Mouse (Mus musculus) kidney, postnatal 0 days (tissue): ENCODE measurements around the gene H2-Ab1. TPM values are rescaled to one million over a fixed set of nuclear protein-coding genes. Genes with fewer than 3 reads are reported as not detected.

ENCODE experiments used
- ATAC-seq: fragments of 200-750 bp; cut with Nextera tagmentation; replicated peaks from 2 replicates; pipeline ENCODE4 v1.8.0; 2017; ENCODE audit warnings: low read depth, moderate number of reproducible peaks, moderate TSS enrichment, moderate library complexity; ENCODE audit not compliant: low FRiP score
- DNase-seq: peaks from one replicate; pipeline ENCODE4 v3.0.0-alpha.2; 2016; ENCODE audit warnings: low spot score
- H3K27ac ChIP-seq: fragments of 300-500 bp; sonication (generic); 2 replicates; pipeline ENCODE4 v1.5.1; 2014; ENCODE audit warnings: mild to moderate bottlenecking
- H3K27me3 ChIP-seq: fragments of 300-500 bp; sonication (generic); 2 replicates; pipeline ENCODE4 v1.6.1; 2014; ENCODE audit warnings: low read length, mixed read lengths; ENCODE audit not compliant: insufficient read depth
- H3K36me3 ChIP-seq: fragments of 300-500 bp; sonication (generic); 2 replicates; pipeline ENCODE4 v1.6.1; 2014; ENCODE audit warnings: low read length, mixed read lengths; ENCODE audit not compliant: insufficient read depth
- H3K4me1 ChIP-seq: fragments of 300-500 bp; sonication (generic); replicated peaks from 2 replicates; pipeline ENCODE4 v1.6.1; 2014; ENCODE audit warnings: antibody characterized with exemption, low read length, mixed read lengths; ENCODE audit not compliant: insufficient read depth
- H3K4me2 ChIP-seq: fragments of 300-500 bp; sonication (generic); 2 replicates; pipeline ENCODE4 v1.6.1; 2014; ENCODE audit warnings: mild to moderate bottlenecking, low read length, moderate library complexity, mixed read lengths
- H3K4me3 ChIP-seq: fragments of 300-500 bp; sonication (generic); replicated peaks from 2 replicates; pipeline ENCODE4 v1.5.1; 2014; ENCODE audit warnings: low read depth, low read length
- H3K9ac ChIP-seq: fragments of 300-500 bp; sonication (generic); 2 replicates; pipeline ENCODE4 v1.6.1; 2014; ENCODE audit warnings: low read depth, low read length
- H3K9me3 ChIP-seq: fragments of 300-500 bp; sonication (generic); replicated peaks from 2 replicates; pipeline ENCODE4 v1.6.1; 2016; ENCODE audit warnings: low read length, inconsistent platforms, mixed read lengths
- CTCF ChIP-seq: IDR thresholded peaks from 2 replicates; pipeline ENCODE4 v1.5.1; 2016; ENCODE audit warnings: antibody characterized with exemption, low read depth, mild to moderate bottlenecking, moderate library complexity
- WGBS: fragments of 180-500 bp; shearing (Covaris S2); extraction: QIAGEN DNeasy Blood & Tissue Kit; methylation state at CpG from one replicate; pipeline ENCODE4 v1.1.7; 2014; 5-methylcytosine and 5-hydroxymethylcytosine counted together
- polyA plus RNA-seq: library from polyadenylated mRNA; unstranded; fragments of >200 nt; fragmentation: Nextera tagmentation; extraction: Ambion mirVana; gene quantifications from 2 replicates; pipeline ENCODE4 v1.2.1, GENCODE M21; 2015

H2-Ab1 gene
- polyA plus RNA-seq, 1 experiment from 2014 or later, result 49.7 TPM

GRCm38 (mm10) chr17:34301670-34302190 lies 44.2 kb downstream of the H2-Ab1 start:
- H3K4me3 ChIP-seq, result no peak overlapping the region
- H3K4me1 ChIP-seq, result no peaks in the 10 kb centered on the region
- no peak for TF ChIP-seq CTCF
- H3K9ac ChIP-seq, result no peak overlapping the region
- 85% methylated on average over 4 of the region's 4 CpGs for WGBS
- ATAC-seq, result no peak
- no peak for DNase-seq
- H3K36me3 ChIP-seq, result no peaks in the 10 kb centered on the region
- no peak overlapping the region for H3K4me2 ChIP-seq
- H3K9me3 ChIP-seq, result no peaks in the 10 kb centered on the region
- H3K27me3 ChIP-seq, result no peaks in the 10 kb centered on the region
- H3K27ac ChIP-seq, result no peak overlapping the region

- H3K9ac ChIP-seq, result no peak overlapping the region
- H3K9me3 ChIP-seq, result no peaks in the 10 kb centered on the region
- no peak for DNase-seq
- no peak for TF ChIP-seq CTCF
- H3K27me3 ChIP-seq, result no peaks in the 10 kb centered on the region
- no peaks in the 10 kb centered on the region for H3K4me1 ChIP-seq
- H3K4me3 ChIP-seq, result no peak overlapping the region
- 90% methylated on average over 2 of the region's 2 CpGs for WGBS
- no peak for ATAC-seq
- no peak overlapping the region for H3K4me2 ChIP-seq
- no peaks in the 10 kb centered on the region for H3K36me3 ChIP-seq
- no peak overlapping the region for H3K27ac ChIP-seq
Observed at GRCm38 (mm10) chr17:34303789-34304188, 46.3 kb downstream of the H2-Ab1 start.

- Histone ChIP-seq H3K36me3 (no peaks in the 10 kb centered on the region), H3K4me3 (no peak overlapping the region), H3K4me1 (no peaks in the 10 kb centered on the region), H3K4me2 (no peak overlapping the region), H3K9me3 (no peaks in the 10 kb centered on the region), H3K27ac (no peak overlapping the region), H3K9ac (no peak overlapping the region), H3K27me3 (no peaks in the 10 kb centered on the region)
- WGBS, result 6% methylated on average over 4 of the region's 4 CpGs
- TF ChIP-seq CTCF, result no peak
- ATAC-seq, result peak; percentile 77
- peak; percentile 91 for DNase-seq
Observed at GRCm38 (mm10) chr17:34304751-34305150, 47.3 kb downstream of the H2-Ab1 start.

GRCm38 (mm10) chr17:34305380-34306030 lies 48.0 kb downstream of the H2-Ab1 start, which contains the start of gene H2-Eb1:
TSS of gene H2-Eb1 (plus strand) at chr17:34305867.
- H3K9me3 ChIP-seq, result no peaks in the 10 kb centered on the region
- H3K4me3 ChIP-seq, result no peak within 1 kb of the TSS
- peak; percentile 79 for ATAC-seq

GRCm38 (mm10) chr17:34306407-34306806 lies 48.9 kb downstream of the H2-Ab1 start:
- Histone ChIP-seq H3K4me1 (no peaks in the 10 kb centered on the region), H3K36me3 (no peaks in the 10 kb centered on the region), H3K4me3 (no peak overlapping the region), H3K27ac (no peak overlapping the region), H3K27me3 (no peaks in the 10 kb centered on the region), H3K9ac (no peak overlapping the region), H3K9me3 (no peaks in the 10 kb centered on the region), H3K4me2 (no peak overlapping the region)
- ATAC-seq (no peak), DNase-seq (no peak)
- no peak for TF ChIP-seq CTCF
- 87% methylated on average over 2 of the region's 2 CpGs for WGBS

More at GRCm38 (mm10) chr17:34305380-34306030, 48.0 kb downstream of the H2-Ab1 start, which contains the start of gene H2-Eb1:
- Histone ChIP-seq H3K9ac (no peak within 1 kb of the TSS), H3K4me2 (no peak within 1 kb of the TSS), H3K4me1 (no peaks in the 10 kb centered on the region), H3K36me3 (no peaks in the 10 kb centered on the region), H3K27me3 (no peaks in the 10 kb centered on the region), H3K27ac (no peak within 1 kb of the TSS)
- TF ChIP-seq CTCF, result no peak
- DNase-seq, result peak; percentile 96

GRCm38 (mm10) chr17:34307216-34307615 lies 49.7 kb downstream of the H2-Ab1 start:
- H3K27ac ChIP-seq, result no peak overlapping the region
- H3K9me3 ChIP-seq, result no peaks in the 10 kb centered on the region
- no peaks in the 10 kb centered on the region for H3K27me3 ChIP-seq
- no peaks in the 10 kb centered on the region for H3K4me1 ChIP-seq
- H3K9ac ChIP-seq, result no peak overlapping the region
- no peaks in the 10 kb centered on the region for H3K36me3 ChIP-seq
- no peak for DNase-seq
- no peak for ATAC-seq
- no peak overlapping the region for H3K4me2 ChIP-seq
- H3K4me3 ChIP-seq, result no peak overlapping the region
- TF ChIP-seq CTCF, result no peak
